Mouse (Mus musculus) R1 (cell line): ENCODE measurements around the gene Zfp239.

Experiments
- DNase-seq: peaks from one replicate; pipeline ENCODE4 v3.0.0-alpha.2; 2018; ENCODE audit warnings: low read depth, low spot score

Gene Zfp239

GRCm38 (mm10) chr6:117906590-117907271 is 44.8 kb downstream of the Zfp239 start:
- DNase-seq, result peak; percentile 97

- DNase-seq, result peak; percentile 91
Measured at GRCm38 (mm10) chr6:117907301-117907978, 45.5 kb downstream of the Zfp239 start.

GRCm38 (mm10) chr6:117907979-117908355 is 46.1 kb downstream of the Zfp239 start:
- no peak for DNase-seq

GRCm38 (mm10) chr6:117908424-117908900 is 46.6 kb downstream of the Zfp239 start:
- peak; percentile 81 for DNase-seq

GRCm38 (mm10) chr6:117910120-117910661 is 48.3 kb downstream of the Zfp239 start:
- DNase-seq, result no peak

- no peak for DNase-seq
Measured at GRCm38 (mm10) chr6:117914541-117914940, 52.6 kb downstream of the Zfp239 start.

- DNase-seq, result peak; percentile 52
Measured at GRCm38 (mm10) chr6:117916205-117916736, 54.4 kb downstream of the Zfp239 start.

GRCm38 (mm10) chr6:117916737-117917426 is 55.0 kb downstream of the Zfp239 start:
- peak; percentile 95 for DNase-seq

GRCm38 (mm10) chr6:117917576-117917975 is 55.7 kb downstream of the Zfp239 start:
- peak; percentile 94 for DNase-seq

- DNase-seq, result peak; percentile 31
Measured at GRCm38 (mm10) chr6:117918043-117918442, 56.1 kb downstream of the Zfp239 start.

GRCm38 (mm10) chr6:117920659-117921640 is 59.0 kb downstream of the Zfp239 start:
- DNase-seq, result peak; percentile 83

- DNase-seq, result no peak
Measured at GRCm38 (mm10) chr6:117922041-117922440, 60.1 kb downstream of the Zfp239 start.
